Comparison of ENCODE assay signal across 7 mouse cellular contexts in the genomic region with DNA sequence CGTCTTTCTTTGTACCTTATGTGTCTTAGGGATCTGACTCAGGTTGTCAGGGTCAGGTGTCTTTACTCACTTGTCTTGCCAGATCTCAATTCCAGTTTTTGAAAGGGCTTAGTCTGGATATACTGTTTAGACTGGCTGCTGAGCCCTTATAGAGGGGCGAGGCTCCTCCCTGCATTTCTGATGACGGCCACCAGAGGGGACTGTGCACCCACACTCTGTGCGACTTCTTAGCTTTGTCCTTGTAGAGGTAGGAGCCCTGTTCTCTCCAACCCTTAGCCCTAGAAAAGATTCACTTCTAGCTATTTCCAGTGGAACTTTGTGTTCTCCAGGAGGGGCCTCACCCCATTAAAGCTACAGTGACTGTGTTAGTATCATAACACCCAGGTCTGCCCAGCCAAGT.
DNase-seq lines count a peak whose midpoint lies in the region; ATAC-seq and TF ChIP-seq lines count a peak whose summit lies in the region.

No protein-coding gene starts in this region.

- no peak overlapping the region for H3K4me3 ChIP-seq in cortical plate, adult 2 months (ENCODE audit: insufficient read depth, low read length)
- H3K4me3 ChIP-seq in kidney, embryonic 14.5 days (ENCODE audit: low read length), result no peak overlapping the region
- H3K4me3 ChIP-seq in limb, embryonic 14.5 days (replicated peaks; ENCODE audit: low read length), result no peak overlapping the region

- 10% methylated on average over 4 of the region's 4 CpGs for WGBS in kidney, embryonic 14.5 days
- WGBS in limb, embryonic 14.5 days, result 16% methylated on average over 4 of the region's 4 CpGs

- H3K9ac ChIP-seq in kidney, embryonic 14.5 days (ENCODE audit: low read depth, low read length), result no peak overlapping the region
- H3K9ac ChIP-seq in limb, embryonic 14.5 days (ENCODE audit: low read depth, low read length, severe bottlenecking), result no peak overlapping the region

- TF ChIP-seq POLR2A in cortical plate, adult 2 months (IDR thresholded peaks at IDR 0.05; ENCODE audit: extremely low read depth, insufficient read depth, low read length), result no peak
- no peak for TF ChIP-seq POLR2A in limb, embryonic 14.5 days (IDR thresholded peaks at IDR 0.05; ENCODE audit: borderline replicate concordance, extremely low read depth, insufficient read depth, insufficient read length)

- no peaks in the 10 kb centered on the region for H3K4me1 ChIP-seq in cortical plate, adult 2 months (ENCODE audit: control insufficient read depth, insufficient read depth, low read length)
- H3K4me1 ChIP-seq in kidney, embryonic 14.5 days (ENCODE audit: control insufficient read depth, insufficient read depth, low read length), result peaks cover 11% of the 10 kb centered on the region
- peaks cover 8% of the 10 kb centered on the region for H3K4me1 ChIP-seq in limb, embryonic 14.5 days (ENCODE audit: control insufficient read depth, insufficient read depth, low read length)

- no peaks in the 10 kb centered on the region for H3K27me3 ChIP-seq in kidney, embryonic 14.5 days (ENCODE audit: control insufficient read depth, insufficient read depth, low read length)
- H3K27me3 ChIP-seq in limb, embryonic 14.5 days (ENCODE audit: control insufficient read depth, insufficient read depth, low read length), result no peaks in the 10 kb centered on the region

- H3K27ac ChIP-seq in cortical plate, adult 2 months (ENCODE audit: insufficient read depth, low read length), result no peak overlapping the region
- H3K27ac ChIP-seq in kidney, embryonic 14.5 days (ENCODE audit: low read depth, low read length), result no peak overlapping the region
- no peak overlapping the region for H3K27ac ChIP-seq in limb, embryonic 14.5 days (replicated peaks; ENCODE audit: low read depth, low read length)

- H3K4me2 ChIP-seq in kidney, embryonic 14.5 days (replicated peaks; ENCODE audit: low read depth, low read length), result no peak overlapping the region
- no peak overlapping the region for H3K4me2 ChIP-seq in limb, embryonic 14.5 days (replicated peaks; ENCODE audit: low read depth, low read length, severe bottlenecking)

- H3K9me3 ChIP-seq in kidney, embryonic 14.5 days (ENCODE audit: control insufficient read depth, low read length), result no peaks in the 10 kb centered on the region
- H3K9me3 ChIP-seq in limb, embryonic 14.5 days (ENCODE audit: control insufficient read depth, low read length), result no peaks in the 10 kb centered on the region

- TF ChIP-seq CTCF in cortical plate, adult 2 months (IDR thresholded peaks at IDR 0.05; ENCODE audit: extremely low read depth, insufficient read depth, low read length), result peak; percentile 86

- DNase-seq in adrenal gland, adult (ENCODE audit: inconsistent age in 2 of 2, low spot score in 1 of 2), result peak; percentile 77 to 94
- peak; percentile 67 to 78 for DNase-seq in gastrocnemius, postnatal 4 days (ENCODE audit: low spot score in 2 of 2)
- peak; percentile 82 for DNase-seq in limb, embryonic 14.5 days (ENCODE audit: low spot score)
- DNase-seq in spleen, postnatal 36 days (ENCODE audit: low spot score in 2 of 2), result peak; percentile 62 to 69

- no peaks in the 10 kb centered on the region for H3K36me3 ChIP-seq in kidney, embryonic 14.5 days (ENCODE audit: control insufficient read depth, insufficient read depth, low read length)
- H3K36me3 ChIP-seq in limb, embryonic 14.5 days (ENCODE audit: control insufficient read depth, insufficient read depth, low read length), result no peaks in the 10 kb centered on the region

- ATAC-seq in kidney, embryonic 14.5 days (ENCODE audit: low FRiP score, low TSS enrichment), result peak; percentile 87
- ATAC-seq in limb, embryonic 14.5 days (ENCODE audit: low FRiP score, low read depth), result peak; percentile 51; the same call in 1 of the 2 replicates
- peak; percentile 89 for ATAC-seq in monocyte, adult 5-6 weeks (replicated peaks; ENCODE audit: insufficient number of reproducible peaks, low FRiP score, low TSS enrichment, poor library complexity, severe bottlenecking)
